Mouse (Mus musculus) myocyte (in vitro differentiated cells): ENCODE results near the gene Epb42.
"Not testable (repeated sequence)": the region's sequence is repeated elsewhere in the genome, so short reads cannot be mapped to it uniquely, and the experiment has no call there.

Experiments
- CEBPB ChIP-seq: IDR thresholded peaks from 2 replicates; pipeline ENCODE4 v1.6.1; 2011; ENCODE audit warnings: mild to moderate bottlenecking, moderate library complexity; ENCODE audit not compliant: poor library complexity, insufficient read depth, severe bottlenecking
- MAX ChIP-seq: IDR thresholded peaks from one replicate; pipeline ENCODE4 v1.6.1; 2011; ENCODE audit warnings: low read depth, mild to moderate bottlenecking, control low read depth
- POLR2A ChIP-seq: IDR thresholded peaks from one replicate; pipeline ENCODE4 v1.6.1; 2011; ENCODE audit warnings: low read depth, mild to moderate bottlenecking, control low read depth, moderate library complexity; ENCODE audit not compliant: insufficient read length

DNA sequence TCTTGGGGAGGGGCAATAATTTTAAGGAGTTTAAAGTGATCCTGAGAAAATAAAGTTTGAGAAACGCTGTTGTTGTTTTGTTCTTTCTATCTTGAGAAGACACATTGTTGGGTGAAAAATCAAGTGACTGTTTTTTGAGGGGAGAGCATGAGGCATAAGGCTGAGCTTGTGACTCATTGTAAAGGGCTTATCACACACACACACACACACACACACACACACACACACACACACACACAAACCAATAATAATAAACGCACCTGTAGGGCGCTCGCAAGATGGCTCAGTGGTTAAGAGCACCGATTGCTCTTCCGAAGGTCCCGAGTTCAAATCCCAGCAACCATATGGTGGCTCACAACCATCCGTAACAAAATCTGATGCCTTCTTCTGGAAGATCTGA lies 64.6 kb downstream of the Epb42 start:
- TF ChIP-seq POLR2A, CEBPB, MAX: not testable (repeated sequence)
